Mouse (Mus musculus): Measurements from ENCODE around the gene Magi2.

GRCm38 (mm10) chr5:20679920-20680319, 1453.1 kb downstream of the Magi2 start:
- TF ChIP-seq CTCF (IDR thresholded peaks at IDR 0.05) (no peak), EP300 (IDR thresholded peaks at IDR 0.05) (no peak)

Data from lung, postnatal 0 days (tissue).